Mouse (Mus musculus) hindbrain, postnatal 0 days (tissue): ENCODE data around the gene Uqcc2. TPM values are rescaled to one million over a fixed set of nuclear protein-coding genes. Genes with fewer than 3 reads are reported as not detected.
A peak's percentile ranks its signal among the peaks of the same experiment; 100 is the strongest.

ENCODE experiments used
- ATAC-seq: fragments of 200-750 bp; cut with Nextera tagmentation; 2 replicates; pipeline ENCODE4 v1.8.0; 2017; ENCODE audit warnings: mild to moderate bottlenecking, moderate TSS enrichment, moderate library complexity
- DNase-seq: peaks from one replicate; pipeline ENCODE4 v3.0.0-alpha.2; 2015; ENCODE audit warnings: low spot score
- H3K27ac ChIP-seq: fragments of 300-500 bp; sonication (generic); 2 replicates; pipeline ENCODE4 v1.5.1; 2014; ENCODE audit warnings: mild to moderate bottlenecking
- H3K27me3 ChIP-seq: fragments of 300-500 bp; sonication (generic); 2 replicates; pipeline ENCODE4 v1.6.1; 2014; ENCODE audit warnings: low read length, mixed read lengths; ENCODE audit not compliant: insufficient read depth
- H3K36me3 ChIP-seq: fragments of 300-500 bp; sonication (generic); 2 replicates; pipeline ENCODE4 v1.6.1; 2014; ENCODE audit warnings: low read length, mixed read lengths; ENCODE audit not compliant: insufficient read depth
- H3K4me1 ChIP-seq: fragments of 300-500 bp; sonication (generic); 2 replicates; pipeline ENCODE4 v1.6.1; 2014; ENCODE audit warnings: antibody characterized with exemption, low read length, mixed read lengths; ENCODE audit not compliant: insufficient read depth
- H3K4me2 ChIP-seq: fragments of 300-500 bp; sonication (generic); 2 replicates; pipeline ENCODE4 v1.6.1; 2014; ENCODE audit warnings: low read depth, mild to moderate bottlenecking, low read length, moderate library complexity, mixed read lengths
- H3K4me3 ChIP-seq: fragments of 300-500 bp; sonication (generic); 2 replicates; pipeline ENCODE4 v1.5.1; 2014; ENCODE audit warnings: low read length
- H3K9ac ChIP-seq: fragments of 300-500 bp; sonication (generic); replicated peaks from 2 replicates; pipeline ENCODE4 v1.6.1; 2014; ENCODE audit warnings: mild to moderate bottlenecking, low read length, moderate library complexity, mixed read lengths
- H3K9me3 ChIP-seq: fragments of 300-500 bp; sonication (generic); 2 replicates; pipeline ENCODE4 v1.6.1; 2016; ENCODE audit warnings: low read length, mixed read lengths
- CTCF ChIP-seq: IDR thresholded peaks from 2 replicates; pipeline ENCODE4 v1.5.1; 2016; ENCODE audit warnings: antibody characterized with exemption, control low read depth, low read depth
- WGBS: fragments of 180-500 bp; shearing (Covaris S2); extraction: QIAGEN DNeasy Blood & Tissue Kit; methylation state at CpG from one replicate; pipeline ENCODE4 v1.1.7; 2014; 5-methylcytosine and 5-hydroxymethylcytosine counted together
- microRNA-seq, 2 experiments: library from miRNA; unstranded; fragments of <30 nt; microRNA quantifications; one replicate each; pipeline ENCODE4; 2016
- polyA plus RNA-seq: library from polyadenylated mRNA; unstranded; fragments of >200 nt; fragmentation: Nextera tagmentation; extraction: Ambion mirVana; gene quantifications from 2 replicates; pipeline ENCODE4 v1.2.1, GENCODE M21; 2015
- total RNA-seq: library from RNA; depleted of rRNA; stranded (reverse); fragments of >200 nt; gene quantifications from 2 replicates; pipeline ENCODE4 v1.2.3, GENCODE M21; 2014; rRNA removed

Gene Uqcc2
- total and polyA plus RNA-seq, 2 experiments from 2014 or later, result 283 to 445 TPM

GRCm38 (mm10) chr17:27074849-27075745 is 58.6 kb downstream of the Uqcc2 start:
- no peak overlapping the region for H3K4me3 ChIP-seq
- WGBS, result 75% methylated on average over 17 of the region's 17 CpGs
- ATAC-seq (no peak), DNase-seq (no peak)
- no peaks in the 10 kb centered on the region for H3K9me3 ChIP-seq
- no peak overlapping the region for H3K9ac ChIP-seq
- no peak for TF ChIP-seq CTCF
- no peak overlapping the region for H3K4me2 ChIP-seq
- peaks cover 4% of the 10 kb centered on the region; the same call in 1 of the 2 replicates for H3K4me1 ChIP-seq
- H3K27me3 ChIP-seq, result no peaks in the 10 kb centered on the region
- no peaks in the 10 kb centered on the region for H3K36me3 ChIP-seq
- 0 out of 2 replicates have a peak overlapping the region, but pooled peaks have one; percentile 3 for H3K27ac ChIP-seq

GRCm38 (mm10) chr17:27074236-27074635 is 59.5 kb downstream of the Uqcc2 start:
- ATAC-seq (no peak), DNase-seq (peak; percentile 27)
- H3K9ac ChIP-seq, result no peak overlapping the region
- H3K27me3 ChIP-seq, result no peaks in the 10 kb centered on the region
- H3K36me3 ChIP-seq, result no peaks in the 10 kb centered on the region
- H3K27ac ChIP-seq, result peak overlapping the region; percentile 3; the same call in 1 of the 2 replicates
- no peak overlapping the region for H3K4me3 ChIP-seq
- peaks cover 7% of the 10 kb centered on the region; the same call in 1 of the 2 replicates for H3K4me1 ChIP-seq
- no peak overlapping the region for H3K4me2 ChIP-seq
- H3K9me3 ChIP-seq, result no peaks in the 10 kb centered on the region
- 49% methylated on average over 6 of the region's 6 CpGs for WGBS
- TF ChIP-seq CTCF, result no peak

GRCm38 (mm10) chr17:27073778-27074177 is 59.9 kb downstream of the Uqcc2 start:
- DNase-seq (no peak), ATAC-seq (0 out of 2 replicates have a peak, but pooled peaks have one; percentile 25)
- H3K36me3 ChIP-seq, result no peaks in the 10 kb centered on the region
- H3K4me3 ChIP-seq, result no peak overlapping the region
- H3K4me1 ChIP-seq, result peaks cover 7% of the 10 kb centered on the region; the same call in 1 of the 2 replicates
- no peaks in the 10 kb centered on the region for H3K27me3 ChIP-seq
- no peaks in the 10 kb centered on the region for H3K9me3 ChIP-seq
- peak overlapping the region; percentile 3; the same call in 1 of the 2 replicates for H3K27ac ChIP-seq
- H3K4me2 ChIP-seq, result no peak overlapping the region
- no peak for TF ChIP-seq CTCF
- WGBS, result 63% methylated on average over 9 of the region's 9 CpGs
- H3K9ac ChIP-seq, result no peak overlapping the region

- ATAC-seq (no peak), DNase-seq (no peak)
- no peaks in the 10 kb centered on the region for H3K36me3 ChIP-seq
- H3K9me3 ChIP-seq, result no peaks in the 10 kb centered on the region
- H3K9ac ChIP-seq, result no peak overlapping the region
- H3K27me3 ChIP-seq, result no peaks in the 10 kb centered on the region
- no peak overlapping the region for H3K4me3 ChIP-seq
- no peak overlapping the region for H3K4me2 ChIP-seq
- TF ChIP-seq CTCF, result no peak
- peaks cover 7% of the 10 kb centered on the region; the same call in 1 of the 2 replicates for H3K4me1 ChIP-seq
- H3K27ac ChIP-seq, result no peak overlapping the region
- 66% methylated on average over 5 of the region's 5 CpGs for WGBS
These were observed 60.6 kb downstream of the Uqcc2 start for GRCm38 (mm10) chr17:27073126-27073525.

Small RNAs within 50 kb of the gene (microRNA-seq; reads per million reads assigned to microRNA genes)
- 0 reads per million in 2 experiments for gene Mir7677

Other genes with a start within 250 kb of the Uqcc2 start
- 1.6 and 4.7 TPM in 2 replicates for gene Kifc5b, start 216.8 kb downstream of the Uqcc2 start, total RNA-seq
- gene Kifc5b, start 216.8 kb downstream of the Uqcc2 start, polyA plus RNA-seq, result 3.2 TPM in 2 replicates
- gene Phf1, start 200.9 kb downstream of the Uqcc2 start, total RNA-seq, result 45.7 and 49.5 TPM in 2 replicates
- 30.0 and 30.8 TPM in 2 replicates for gene Phf1, start 200.9 kb downstream of the Uqcc2 start, polyA plus RNA-seq
- gene Cuta, start 194.3 kb downstream of the Uqcc2 start, total RNA-seq, result 59.0 and 63.8 TPM in 2 replicates
- gene Cuta, start 194.3 kb downstream of the Uqcc2 start, polyA plus RNA-seq, result 149 and 152 TPM in 2 replicates
- 53.4 and 74.2 TPM in 2 replicates for gene Syngap1, start 192.7 kb downstream of the Uqcc2 start, total RNA-seq
- gene Syngap1, start 192.7 kb downstream of the Uqcc2 start, polyA plus RNA-seq, result 4.4 and 5.3 TPM in 2 replicates
- 21.4 and 22.7 TPM in 2 replicates for gene Zbtb9, start 160.7 kb downstream of the Uqcc2 start, total RNA-seq
- gene Zbtb9, start 160.7 kb downstream of the Uqcc2 start, polyA plus RNA-seq, result 6.6 and 7.8 TPM in 2 replicates
- gene Bak1, start 104.9 kb downstream of the Uqcc2 start, total RNA-seq, result 62.9 and 70.8 TPM in 2 replicates
- gene Bak1, start 104.9 kb downstream of the Uqcc2 start, polyA plus RNA-seq, result 4.0 and 4.2 TPM in 2 replicates
- 2.3 and 4.0 TPM in 2 replicates for gene Itpr3, start 76.6 kb downstream of the Uqcc2 start, total RNA-seq
- 0.58 TPM in 2 replicates for gene Itpr3, start 76.6 kb downstream of the Uqcc2 start, polyA plus RNA-seq
- gene Ip6k3, start 33.9 kb upstream of the Uqcc2 start, total RNA-seq, result 0.47 TPM in 1 of 2 replicates, not detected in the other
- 0.31 and 0.37 TPM in 2 replicates for gene Ip6k3, start 33.9 kb upstream of the Uqcc2 start, polyA plus RNA-seq
- gene Lemd2, start 70.6 kb upstream of the Uqcc2 start, total RNA-seq, result 100 and 112 TPM in 2 replicates
- gene Lemd2, start 70.6 kb upstream of the Uqcc2 start, polyA plus RNA-seq, result 17.5 and 18.4 TPM in 2 replicates